Mouse (Mus musculus) CH12.LX (cell line): ENCODE results near the gene Srp54a.

ENCODE experiments used
- CTCF ChIP-seq, 2 experiments: IDR thresholded peaks in 1 of 2; conservative IDR thresholded peaks in 1 of 2; 2 replicates each; pipeline ENCODE4 v1.5.1; 2011 to 2012; ENCODE audit warnings: low read depth in 2 of 2, low read length in 2 of 2, improper control_type of control experiment in 1 of 2, inconsistent platforms in 1 of 2, mild to moderate bottlenecking in 1 of 2, moderate library complexity in 1 of 2
- EP300 ChIP-seq: IDR thresholded peaks from 2 replicates; pipeline ENCODE4 v1.6.1; 2011; ENCODE audit warnings: low read length, improper control_type of control experiment
- GABPA ChIP-seq: IDR thresholded peaks from 2 replicates; pipeline ENCODE4 v1.6.1; 2012; ENCODE audit warnings: low read depth, low read length, improper control_type of control experiment, inconsistent platforms; ENCODE audit not compliant: insufficient replicate concordance
- JUND ChIP-seq: conservative IDR thresholded peaks from 2 replicates; pipeline ENCODE4 v1.6.1; 2011; ENCODE audit warnings: low read depth, low read length, improper control_type of control experiment
- KAT2A ChIP-seq: IDR thresholded peaks from 2 replicates; pipeline ENCODE4 v1.6.1; 2012; ENCODE audit warnings: low read length, improper control_type of control experiment, inconsistent platforms; ENCODE audit not compliant: insufficient replicate concordance
- MAZ ChIP-seq: IDR thresholded peaks from 2 replicates; pipeline ENCODE4 v1.6.1; 2012; ENCODE audit warnings: low read depth, mild to moderate bottlenecking, inconsistent platforms, low read length, improper control_type of control experiment, moderate library complexity
- MEF2A ChIP-seq: IDR thresholded peaks from 2 replicates; pipeline ENCODE4 v1.6.1; 2014; ENCODE audit warnings: low read depth, mild to moderate bottlenecking, inconsistent platforms, low read length, improper control_type of control experiment, borderline replicate concordance
- MXI1 ChIP-seq: IDR thresholded peaks from 2 replicates; pipeline ENCODE4 v1.6.1; 2011; ENCODE audit warnings: mild to moderate bottlenecking, low read depth, low read length, improper control_type of control experiment
- POLR2A ChIP-seq: IDR thresholded peaks from 2 replicates; pipeline ENCODE4 v1.6.1; 2011; ENCODE audit warnings: low read depth, mild to moderate bottlenecking, improper control_type of control experiment, low read length
- TBP ChIP-seq: conservative IDR thresholded peaks from 2 replicates; pipeline ENCODE4 v1.6.1; 2011; ENCODE audit warnings: low read depth, low read length, improper control_type of control experiment
- TCF12 ChIP-seq: IDR thresholded peaks from 2 replicates; pipeline ENCODE4 v1.6.1; 2014; ENCODE audit warnings: low read depth, mild to moderate bottlenecking, inconsistent platforms, low read length, improper control_type of control experiment
- USF1 ChIP-seq: IDR thresholded peaks from 2 replicates; pipeline ENCODE4 v1.6.1; 2014; ENCODE audit warnings: low read depth, mild to moderate bottlenecking, inconsistent platforms, low read length, improper control_type of control experiment
- ZKSCAN1 ChIP-seq: IDR thresholded peaks from 2 replicates; pipeline ENCODE4 v1.6.1; 2012; ENCODE audit warnings: low read depth, inconsistent platforms, low read length, improper control_type of control experiment, borderline replicate concordance
- ZNF384 ChIP-seq: IDR thresholded peaks from 2 replicates; pipeline ENCODE4 v1.6.1; 2012; ENCODE audit warnings: low read depth, low read length, improper control_type of control experiment, inconsistent platforms

GRCm38 (mm10) chr12:55041011-55041410 is 39.1 kb upstream of the Srp54a start:
- TF ChIP-seq POLR2A (no peak), CTCF (conservative IDR thresholded peaks at IDR 0.05 in 1 of 2, IDR thresholded peaks at IDR 0.05 in 1 of 2; ENCODE audit: low read depth in 2 of 2, low read length in 2 of 2) (no peak), USF1 (no peak), KAT2A (no peak), ZKSCAN1 (no peak), GABPA (no peak), TBP (no peak), ZNF384 (no peak; the same call in 1 of the 2 replicates), MEF2A (no peak), MAZ (no peak), TCF12 (no peak), MXI1 (no peak), EP300 (no peak), JUND (no peak)
